Mouse (Mus musculus): ENCODE results near the gene Synpo2l. TPM values are rescaled to one million over a fixed set of nuclear protein-coding genes. Genes with fewer than 3 reads are reported as not detected.

Gene Synpo2l
- total RNA-seq, 2 experiments from 2014 or later, result not detected

GRCm38 (mm10) chr14:20686576-20686975 is 18.4 kb upstream of the Synpo2l start:
- no peak for ATAC-seq (replicated peaks; ENCODE audit: low FRiP score, poor library complexity, severe bottlenecking)

GRCm38 (mm10) chr14:20682498-20682897 is 14.3 kb upstream of the Synpo2l start:
- no peak for ATAC-seq (replicated peaks; ENCODE audit: low FRiP score, poor library complexity, severe bottlenecking)

- ATAC-seq (replicated peaks; ENCODE audit: low FRiP score, poor library complexity, severe bottlenecking), result no peak
These were observed 13.6 kb upstream of the Synpo2l start for GRCm38 (mm10) chr14:20681742-20682141.

GRCm38 (mm10) chr14:20677906-20678305 is 9.8 kb upstream of the Synpo2l start:
- no peak for ATAC-seq (replicated peaks; ENCODE audit: low FRiP score, poor library complexity, severe bottlenecking)

- peak; percentile 95 for ATAC-seq (replicated peaks; ENCODE audit: low FRiP score, poor library complexity, severe bottlenecking)
These were observed 6.1 kb upstream of the Synpo2l start, which contains the start of gene Sec24c for GRCm38 (mm10) chr14:20674064-20674833. TSS of gene Sec24c (plus strand) at chr14:20674308.

- ATAC-seq (replicated peaks; ENCODE audit: low FRiP score, poor library complexity, severe bottlenecking), result peak; percentile 56
These were observed 5.5 kb upstream of the Synpo2l start for GRCm38 (mm10) chr14:20673735-20674063.

- no peak for ATAC-seq (replicated peaks; ENCODE audit: low FRiP score, poor library complexity, severe bottlenecking)
These were observed 4.8 kb upstream of the Synpo2l start for GRCm38 (mm10) chr14:20672990-20673389.

- ATAC-seq (replicated peaks; ENCODE audit: low FRiP score, poor library complexity, severe bottlenecking), result no peak
These were observed 685 bp downstream of the Synpo2l start for GRCm38 (mm10) chr14:20667469-20667868.

GRCm38 (mm10) chr14:20664436-20664835 is 3.7 kb downstream of the Synpo2l start:
- no peak for ATAC-seq (replicated peaks; ENCODE audit: low FRiP score, poor library complexity, severe bottlenecking)

GRCm38 (mm10) chr14:20663601-20664000 is 4.6 kb downstream of the Synpo2l start:
- ATAC-seq (replicated peaks; ENCODE audit: low FRiP score, poor library complexity, severe bottlenecking), result no peak

- ATAC-seq (replicated peaks; ENCODE audit: low FRiP score, poor library complexity, severe bottlenecking), result no peak
These were observed 5.4 kb downstream of the Synpo2l start for GRCm38 (mm10) chr14:20662740-20663139.

GRCm38 (mm10) chr14:20661661-20662331 is 6.4 kb downstream of the Synpo2l start:
- no peak for ATAC-seq (replicated peaks; ENCODE audit: low FRiP score, poor library complexity, severe bottlenecking)

GRCm38 (mm10) chr14:20660827-20661660 is 7.1 kb downstream of the Synpo2l start:
- peak; percentile 91 for ATAC-seq (replicated peaks; ENCODE audit: low FRiP score, poor library complexity, severe bottlenecking)

- ATAC-seq (replicated peaks; ENCODE audit: low FRiP score, poor library complexity, severe bottlenecking), result no peak
These were observed 8.5 kb downstream of the Synpo2l start for GRCm38 (mm10) chr14:20659687-20660086.

- no peak for ATAC-seq (replicated peaks; ENCODE audit: low FRiP score, poor library complexity, severe bottlenecking)
These were observed 9.3 kb downstream of the Synpo2l start for GRCm38 (mm10) chr14:20658902-20659301.

GRCm38 (mm10) chr14:20658326-20658725 is 9.8 kb downstream of the Synpo2l start:
- ATAC-seq (replicated peaks; ENCODE audit: low FRiP score, poor library complexity, severe bottlenecking), result peak; percentile 43

- no peak for ATAC-seq (replicated peaks; ENCODE audit: low FRiP score, poor library complexity, severe bottlenecking)
These were observed 11.8 kb downstream of the Synpo2l start, which contains the start of gene Myoz1 for GRCm38 (mm10) chr14:20656361-20656760. TSS of gene Myoz1 (minus strand) at chr14:20656540.

- no peak for ATAC-seq (replicated peaks; ENCODE audit: low FRiP score, poor library complexity, severe bottlenecking)
These were observed 12.4 kb downstream of the Synpo2l start for GRCm38 (mm10) chr14:20655731-20656130.

- no peak for ATAC-seq (replicated peaks; ENCODE audit: low FRiP score, poor library complexity, severe bottlenecking)
These were observed 13.3 kb downstream of the Synpo2l start for GRCm38 (mm10) chr14:20654690-20655421.

Measured in erythroblast, adult 5-6 weeks (primary cell).